Mouse (Mus musculus): ENCODE measurements around the gene Dph2. TPM values are rescaled to one million over a fixed set of nuclear protein-coding genes. Genes with fewer than 3 reads are reported as not detected.
A peak's percentile ranks its signal among the peaks of the same experiment; 100 is the strongest.

Dph2 gene
- polyA plus RNA-seq, 1 experiment from 2014 or later, result 21.8 TPM

DNA sequence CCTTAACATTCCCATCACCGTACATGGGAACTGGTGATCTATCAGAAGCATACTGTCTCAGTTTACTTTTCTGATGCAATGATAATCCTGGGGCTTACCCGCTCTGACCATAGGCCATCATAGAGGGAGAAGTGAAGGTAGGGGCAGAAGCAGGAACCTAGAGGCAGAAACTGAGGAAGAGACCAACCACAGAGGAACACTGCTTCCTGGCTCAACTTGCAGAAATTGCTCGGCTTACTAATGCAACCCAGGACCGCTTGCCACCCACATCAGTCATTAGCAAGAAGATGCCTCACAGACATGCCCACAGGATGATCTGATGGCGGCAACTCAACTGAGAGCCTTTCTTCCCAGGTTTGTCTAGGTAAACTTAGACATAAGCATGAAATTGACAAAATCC lies 26.9 kb upstream of the Dph2 start:
- ATAC-seq (ENCODE audit: low FRiP score), result no peak
- Histone ChIP-seq H3K4me3 (replicated peaks) (no peak overlapping the region), H3K4me2 (no peak overlapping the region), H3K4me1 (peaks cover 16% of the 10 kb centered on the region), H3K9me3 (replicated peaks) (no peaks in the 10 kb centered on the region), H3K27me3 (replicated peaks) (no peaks in the 10 kb centered on the region; the same call in 1 of the 2 replicates), H3K9ac (replicated peaks) (no peak overlapping the region), H3K36me3 (no peaks in the 10 kb centered on the region), H3K27ac (replicated peaks) (no peak overlapping the region)
- 91% methylated on average over 5 of the region's 5 CpGs for WGBS

DNA sequence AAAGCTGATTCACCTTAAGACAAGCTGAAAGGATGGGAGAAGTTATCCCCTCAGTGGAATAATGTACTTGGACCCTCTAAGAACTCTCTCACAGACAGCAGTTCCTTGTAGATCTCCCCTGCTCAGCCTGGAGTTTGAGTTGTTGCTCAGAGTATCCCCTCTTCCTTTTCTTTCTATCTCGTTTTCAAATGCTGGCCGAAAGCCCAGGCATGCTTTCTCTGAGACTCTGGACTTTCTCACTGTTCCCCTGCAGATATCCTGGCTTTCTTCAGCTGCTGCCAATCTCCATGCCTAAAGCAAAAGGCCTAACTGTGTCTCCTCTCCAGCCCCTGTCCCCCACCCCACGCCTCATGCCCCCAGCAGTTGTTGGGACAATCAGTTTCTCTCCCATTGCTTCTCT lies 26.4 kb upstream of the Dph2 start:
- H3K27ac ChIP-seq (replicated peaks), result no peak overlapping the region
- ATAC-seq (ENCODE audit: low FRiP score), result no peak
- 78% methylated on average over 3 of the region's 3 CpGs for WGBS

DNA sequence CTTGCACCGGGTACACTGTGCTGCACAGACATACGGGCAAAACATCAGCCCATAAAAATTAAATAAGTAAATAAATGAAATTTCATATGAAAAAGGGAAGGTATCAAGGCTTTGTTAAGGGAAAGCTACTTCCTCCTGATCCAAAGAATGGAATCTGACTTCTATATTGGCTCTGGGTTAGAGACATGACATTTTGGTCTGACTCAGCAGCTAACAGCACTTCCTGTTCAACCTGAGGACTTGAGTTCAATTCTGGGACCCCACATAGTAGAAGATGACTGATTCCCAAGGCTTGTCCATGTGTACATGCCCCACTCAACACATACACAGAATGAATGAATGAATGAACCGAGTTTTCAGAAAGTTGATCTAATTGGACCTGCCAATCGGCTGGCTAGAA lies 26.0 kb upstream of the Dph2 start:
- 94% methylated on average over 4 of the region's 4 CpGs for WGBS
- H3K4me3 ChIP-seq (replicated peaks), result no peak overlapping the region
- no peak overlapping the region for H3K27ac ChIP-seq (replicated peaks)
- no peaks in the 10 kb centered on the region for H3K9me3 ChIP-seq (replicated peaks)
- no peak for ATAC-seq (ENCODE audit: low FRiP score)
- H3K27me3 ChIP-seq (replicated peaks), result no peaks in the 10 kb centered on the region; the same call in 1 of the 2 replicates
- no peaks in the 10 kb centered on the region for H3K36me3 ChIP-seq
- H3K4me2 ChIP-seq, result no peak overlapping the region
- peaks cover 25% of the 10 kb centered on the region for H3K4me1 ChIP-seq
- H3K9ac ChIP-seq (replicated peaks), result no peak overlapping the region

More for the DNA sequence above, 26.4 kb upstream of the Dph2 start:
- no peak overlapping the region for H3K9ac ChIP-seq (replicated peaks)
- no peaks in the 10 kb centered on the region; the same call in 1 of the 2 replicates for H3K27me3 ChIP-seq (replicated peaks)
- no peak overlapping the region for H3K4me2 ChIP-seq
- peaks cover 21% of the 10 kb centered on the region for H3K4me1 ChIP-seq
- H3K36me3 ChIP-seq, result no peaks in the 10 kb centered on the region
- no peak overlapping the region for H3K4me3 ChIP-seq (replicated peaks)
- H3K9me3 ChIP-seq (replicated peaks), result no peaks in the 10 kb centered on the region

DNA sequence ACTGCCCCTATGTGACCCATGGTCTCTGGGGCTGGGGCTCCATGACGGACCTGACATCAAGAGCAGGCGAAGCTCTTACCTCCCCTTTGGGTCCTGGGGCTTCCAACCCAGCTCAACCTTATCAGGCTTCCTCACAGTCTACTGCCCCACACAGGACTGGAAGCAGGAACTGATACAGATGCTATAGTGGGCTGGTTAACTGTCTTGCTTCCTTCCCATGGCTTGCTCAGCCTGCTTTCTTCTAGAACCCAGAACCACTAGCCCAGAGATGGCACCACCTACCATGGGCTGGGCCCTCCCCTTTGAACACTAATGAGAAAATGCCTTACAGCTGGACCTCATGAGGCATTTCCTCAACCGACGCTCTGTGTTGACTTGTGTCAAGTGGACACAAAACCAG lies 25.6 kb upstream of the Dph2 start:
- Histone ChIP-seq H3K9me3 (replicated peaks) (no peaks in the 10 kb centered on the region), H3K27me3 (replicated peaks) (no peaks in the 10 kb centered on the region), H3K36me3 (no peaks in the 10 kb centered on the region), H3K4me3 (replicated peaks) (no peak overlapping the region), H3K4me2 (no peak overlapping the region), H3K4me1 (peaks cover 29% of the 10 kb centered on the region), H3K9ac (replicated peaks) (no peak overlapping the region), H3K27ac (replicated peaks) (no peak overlapping the region)
- 96% methylated on average over 4 of the region's 4 CpGs for WGBS
- ATAC-seq (ENCODE audit: low FRiP score), result no peak

DNA sequence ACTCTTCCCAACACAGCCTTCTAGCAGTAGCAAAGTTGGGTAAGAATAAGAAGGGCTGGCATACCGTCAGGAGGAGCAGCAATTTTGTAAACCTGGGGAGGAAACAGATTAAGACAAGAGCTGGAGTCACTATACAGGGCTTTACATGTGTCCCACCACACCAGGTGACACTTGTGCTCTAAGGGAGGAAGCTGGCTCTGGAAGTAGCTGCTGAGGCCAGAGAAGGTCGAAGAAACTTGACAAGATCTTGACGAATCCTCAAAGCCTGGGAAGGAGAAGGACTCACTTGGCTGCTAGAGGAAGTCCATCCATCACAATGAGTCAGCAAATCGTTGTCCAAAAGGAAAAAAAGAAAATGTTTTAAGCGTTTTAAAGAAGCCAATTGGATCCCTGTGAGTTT lies 24.6 kb upstream of the Dph2 start:
- H3K9ac ChIP-seq (replicated peaks), result no peak overlapping the region
- H3K4me1 ChIP-seq, result peaks cover 39% of the 10 kb centered on the region
- 85% methylated on average over 5 of the region's 5 CpGs for WGBS
- no peaks in the 10 kb centered on the region for H3K9me3 ChIP-seq (replicated peaks)
- peak overlapping the region; percentile 99 for H3K4me2 ChIP-seq
- no peaks in the 10 kb centered on the region for H3K27me3 ChIP-seq (replicated peaks)
- ATAC-seq (ENCODE audit: low FRiP score), result no peak
- no peak overlapping the region for H3K27ac ChIP-seq (replicated peaks)
- no peak overlapping the region for H3K4me3 ChIP-seq (replicated peaks)
- peaks cover 6% of the 10 kb centered on the region for H3K36me3 ChIP-seq

DNA sequence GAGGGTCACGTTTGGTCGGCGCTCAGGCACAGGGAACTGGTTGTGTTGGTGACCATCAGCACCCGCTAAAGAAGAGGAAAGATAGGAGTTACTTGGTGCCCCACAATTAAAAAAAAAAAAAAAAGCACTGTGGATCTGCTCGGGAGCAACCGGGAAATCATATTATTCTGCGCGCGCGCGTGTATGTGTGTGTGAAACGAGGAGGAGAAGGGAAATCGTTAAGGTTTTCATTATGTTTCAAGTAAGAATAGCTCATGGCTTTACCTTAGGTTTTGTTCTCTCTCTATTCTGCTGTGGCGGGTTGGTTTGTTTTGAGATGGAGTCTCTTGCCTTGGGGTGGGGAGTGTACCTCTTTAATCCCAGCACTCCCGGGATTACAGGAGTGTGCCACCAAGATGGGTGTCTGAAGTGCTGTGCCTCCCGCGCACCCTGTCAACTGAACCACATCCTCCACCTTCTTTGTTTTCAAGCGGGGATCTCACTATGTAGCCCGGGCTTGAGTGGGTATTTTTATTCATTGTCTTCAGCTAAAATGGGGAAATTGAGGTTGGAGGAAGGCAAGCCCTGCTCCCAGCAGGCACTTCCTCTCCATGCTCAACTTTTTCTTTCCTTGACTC lies 23.8 kb upstream of the Dph2 start:
- peaks cover 14% of the 10 kb centered on the region for H3K36me3 ChIP-seq
- H3K9ac ChIP-seq (replicated peaks), result peak overlapping the region; percentile 87
- H3K4me2 ChIP-seq, result peak overlapping the region; percentile 99
- peak; percentile 3; the same call in 1 of the 2 replicates for ATAC-seq (ENCODE audit: low FRiP score)
- WGBS, result 5% methylated on average over 19 of the region's 19 CpGs
- H3K4me3 ChIP-seq (replicated peaks), result peak overlapping the region; percentile 88
- peaks cover 47% of the 10 kb centered on the region for H3K4me1 ChIP-seq
- H3K27me3 ChIP-seq (replicated peaks), result no peaks in the 10 kb centered on the region
- peak overlapping the region; percentile 90 for H3K27ac ChIP-seq (replicated peaks)
- H3K9me3 ChIP-seq (replicated peaks), result no peaks in the 10 kb centered on the region

DNA sequence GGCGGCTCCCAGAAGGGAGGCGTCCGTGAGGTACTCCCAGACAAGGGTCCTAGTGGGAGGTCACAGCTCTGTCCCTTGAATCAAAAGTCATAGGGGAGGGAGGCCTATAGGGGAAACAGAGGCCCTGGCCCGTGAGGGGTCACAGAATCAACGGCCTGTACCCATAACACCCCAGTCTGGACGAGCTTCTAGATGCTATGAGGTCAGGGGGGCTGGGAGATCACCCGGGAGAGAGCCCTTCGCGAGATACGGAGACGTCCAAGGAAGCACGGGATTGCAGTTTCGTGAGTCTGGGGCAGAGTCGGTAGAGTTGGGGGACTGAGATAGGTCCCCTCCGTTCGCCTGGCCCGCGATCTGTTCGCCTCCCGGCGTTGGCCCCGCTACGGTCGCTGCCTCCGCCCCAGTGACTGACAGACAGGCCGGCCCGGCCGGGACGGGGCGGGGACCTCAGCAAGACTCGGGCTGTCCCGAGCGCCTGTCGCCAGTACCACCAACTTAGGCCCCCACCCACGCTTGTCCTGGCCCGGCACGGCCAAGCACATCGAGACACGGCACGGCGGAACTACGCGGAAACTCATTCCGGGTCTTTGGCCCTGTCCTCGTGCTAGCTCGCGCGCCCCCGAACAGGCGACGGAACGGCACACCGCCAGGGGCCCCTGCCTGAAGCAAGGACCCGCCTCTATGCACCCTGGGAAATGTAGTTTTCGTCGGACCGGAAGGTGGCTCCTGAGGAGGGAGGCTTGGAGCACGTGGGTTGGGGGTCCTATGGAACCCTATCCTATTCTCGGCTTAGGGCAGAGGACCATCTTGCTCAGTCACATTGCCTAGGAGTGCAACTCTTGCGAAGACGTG lies 23.0 kb upstream of the Dph2 start, which contains the start of gene Ipo13:
Ipo13 (minus strand) TSS at position 409 of the 852 bp plus-strand sequence.
- peak; percentile 95 for ATAC-seq (ENCODE audit: low FRiP score)
- Histone ChIP-seq H3K36me3 (peaks cover 15% of the 10 kb centered on the region), H3K9me3 (replicated peaks) (no peaks in the 10 kb centered on the region), H3K27ac (replicated peaks) (peak within 1 kb of the TSS; percentile 90), H3K27me3 (replicated peaks) (no peaks in the 10 kb centered on the region), H3K9ac (replicated peaks) (peak within 1 kb of the TSS; percentile 87), H3K4me3 (replicated peaks) (peak within 1 kb of the TSS; percentile 88), H3K4me2 (peak within 1 kb of the TSS; percentile 99), H3K4me1 (peaks cover 55% of the 10 kb centered on the region)
- under 1% methylated on average over 61 of the region's 61 CpGs for WGBS

DNA sequence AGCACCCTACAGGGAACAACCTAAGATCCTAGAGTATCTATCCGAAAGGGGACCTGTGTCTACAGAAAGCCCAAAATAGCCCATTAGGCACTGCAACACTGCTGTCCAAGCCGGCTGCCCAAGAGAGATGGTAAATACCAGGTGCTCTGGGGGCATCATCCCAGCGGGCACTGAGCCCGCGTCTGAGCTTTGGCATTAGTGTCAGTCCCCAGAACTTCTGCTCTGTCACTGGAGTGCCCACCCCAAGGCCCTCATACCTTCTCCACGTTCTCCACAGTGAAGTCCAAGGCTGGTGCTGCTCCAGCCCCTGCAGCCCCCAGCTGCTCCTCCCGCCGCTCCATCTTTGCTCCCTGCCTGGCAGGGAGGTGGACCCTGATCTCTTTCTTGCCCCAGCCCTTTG lies 22.2 kb upstream of the Dph2 start:
- no peaks in the 10 kb centered on the region for H3K27me3 ChIP-seq (replicated peaks)
- H3K27ac ChIP-seq (replicated peaks), result peak overlapping the region; percentile 90
- H3K4me1 ChIP-seq, result peaks cover 63% of the 10 kb centered on the region
- 18% methylated on average over 8 of the region's 8 CpGs for WGBS
- peak overlapping the region; percentile 87 for H3K9ac ChIP-seq (replicated peaks)
- ATAC-seq (ENCODE audit: low FRiP score), result 0 out of 2 replicates have a peak, but pooled peaks have one; percentile 1
- H3K4me3 ChIP-seq (replicated peaks), result peak overlapping the region; percentile 88
- H3K36me3 ChIP-seq, result peaks cover 15% of the 10 kb centered on the region
- H3K9me3 ChIP-seq (replicated peaks), result no peaks in the 10 kb centered on the region
- H3K4me2 ChIP-seq, result peak overlapping the region; percentile 99

DNA sequence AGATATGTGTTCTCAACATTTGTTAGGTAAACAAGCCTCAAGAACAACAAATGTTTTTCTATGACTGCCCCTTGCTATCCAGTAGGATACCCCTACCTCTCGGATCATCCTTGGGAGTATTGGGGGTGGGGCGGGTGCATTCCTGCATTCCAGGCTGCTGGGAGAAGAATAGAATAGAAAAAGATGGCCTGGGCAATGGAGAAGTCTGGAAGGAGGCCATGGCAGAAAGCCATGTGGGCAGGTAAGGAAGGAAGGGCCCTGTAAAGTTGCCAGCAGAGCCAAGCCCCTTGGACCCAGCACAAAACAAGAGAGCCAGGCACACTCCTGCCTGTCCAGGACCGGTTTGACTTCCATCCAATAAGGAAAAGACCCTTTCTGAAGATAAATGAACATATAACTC lies 21.6 kb upstream of the Dph2 start:
- WGBS, result 60% methylated on average over 3 of the region's 3 CpGs
- Histone ChIP-seq H3K4me3 (replicated peaks) (peak overlapping the region; percentile 88), H3K9me3 (replicated peaks) (no peaks in the 10 kb centered on the region), H3K4me2 (peak overlapping the region; percentile 99), H3K9ac (replicated peaks) (peak overlapping the region; percentile 87), H3K27ac (replicated peaks) (no peak overlapping the region), H3K27me3 (replicated peaks) (no peaks in the 10 kb centered on the region), H3K36me3 (peaks cover 15% of the 10 kb centered on the region), H3K4me1 (peaks cover 69% of the 10 kb centered on the region)
- ATAC-seq (ENCODE audit: low FRiP score), result no peak

DNA sequence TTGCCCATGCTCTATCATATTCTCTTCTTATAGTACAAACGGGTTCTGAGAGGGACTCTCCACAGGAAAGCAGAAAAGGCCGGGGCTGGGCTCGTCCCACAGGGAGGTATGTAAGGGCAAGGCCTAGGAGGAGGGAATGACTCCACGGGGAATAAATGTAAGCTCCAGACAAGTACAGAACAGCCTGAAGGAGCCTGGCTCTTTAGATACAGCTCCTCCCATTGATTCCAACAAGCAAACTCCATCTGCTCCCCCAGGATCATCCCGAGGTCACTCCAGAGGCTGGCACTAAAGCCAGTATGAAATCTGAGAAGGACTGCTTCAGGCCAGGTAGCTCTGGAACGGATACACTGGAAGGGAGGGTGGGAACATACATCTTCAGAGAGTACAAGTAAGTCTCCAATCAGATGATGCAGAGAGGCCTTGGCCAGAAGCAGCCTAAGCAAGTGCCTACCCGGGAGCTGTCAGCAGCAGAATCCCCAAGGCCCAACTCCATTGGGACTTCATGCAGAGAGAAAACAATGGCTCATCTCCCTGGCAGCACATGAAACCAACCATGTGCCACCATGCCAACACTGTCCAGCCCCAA lies 20.9 kb upstream of the Dph2 start:
- peak overlapping the region; percentile 88 for H3K4me3 ChIP-seq (replicated peaks)
- ATAC-seq (ENCODE audit: low FRiP score), result no peak
- H3K9me3 ChIP-seq (replicated peaks), result no peaks in the 10 kb centered on the region
- H3K27me3 ChIP-seq (replicated peaks), result no peaks in the 10 kb centered on the region
- H3K36me3 ChIP-seq, result peaks cover 15% of the 10 kb centered on the region
- peaks cover 75% of the 10 kb centered on the region for H3K4me1 ChIP-seq
- no peak overlapping the region for H3K27ac ChIP-seq (replicated peaks)
- peak overlapping the region; percentile 87; the same call in 1 of the 2 replicates for H3K9ac ChIP-seq (replicated peaks)
- peak overlapping the region; percentile 99 for H3K4me2 ChIP-seq
- 57% methylated on average over 7 of the region's 7 CpGs for WGBS

DNA sequence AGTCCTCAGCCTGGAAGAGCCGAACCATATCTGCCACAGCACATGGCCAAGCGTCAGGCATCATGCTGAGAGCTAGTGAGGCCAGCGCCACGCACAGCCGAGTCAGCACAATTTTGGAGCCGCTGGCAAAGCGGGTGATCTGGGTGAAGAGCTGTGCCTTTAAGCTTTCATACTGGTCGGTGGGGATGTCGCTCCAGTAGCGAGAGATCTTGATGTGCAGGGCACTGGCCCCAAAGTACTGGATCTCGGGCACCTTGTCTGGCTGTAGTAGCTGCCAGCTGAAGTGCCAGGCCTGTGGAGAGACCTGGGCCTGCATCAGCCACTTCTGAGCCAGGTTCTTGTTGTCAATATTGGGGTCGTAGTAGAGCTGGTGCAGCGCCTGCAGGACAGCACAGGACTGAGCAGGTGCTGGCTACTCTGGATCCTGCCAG lies 20.3 kb upstream of the Dph2 start:
- H3K4me3 ChIP-seq (replicated peaks), result no peak overlapping the region
- WGBS, result 92% methylated on average over 13 of the region's 13 CpGs
- H3K9ac ChIP-seq (replicated peaks), result 0 out of 2 replicates have a peak overlapping the region, but pooled peaks have one; percentile 10
- H3K9me3 ChIP-seq (replicated peaks), result no peaks in the 10 kb centered on the region
- ATAC-seq (ENCODE audit: low FRiP score), result no peak
- H3K27me3 ChIP-seq (replicated peaks), result no peaks in the 10 kb centered on the region
- peaks cover 15% of the 10 kb centered on the region for H3K36me3 ChIP-seq
- no peak overlapping the region for H3K27ac ChIP-seq (replicated peaks)
- peak overlapping the region; percentile 99 for H3K4me2 ChIP-seq
- H3K4me1 ChIP-seq, result peaks cover 79% of the 10 kb centered on the region
